Mouse (Mus musculus) kidney, embryonic 16.5 days (tissue): ENCODE results near the gene Alkbh6. TPM values are rescaled to one million over a fixed set of nuclear protein-coding genes. Genes with fewer than 3 reads are reported as not detected.

ENCODE experiments used
- ATAC-seq: fragments of 200-750 bp; cut with Nextera tagmentation; 2 replicates; pipeline ENCODE4 v1.8.0; 2017; ENCODE audit warnings: moderate TSS enrichment; ENCODE audit not compliant: low FRiP score, low TSS enrichment
- H3K27ac ChIP-seq: fragments of 300-500 bp; sonication (generic); 2 replicates; pipeline ENCODE4 v1.5.1; 2014; ENCODE audit warnings: low read length
- H3K27me3 ChIP-seq: fragments of 300-500 bp; sonication (generic); 2 replicates; pipeline ENCODE4 v1.6.1; 2014; ENCODE audit warnings: low read length, control low read depth, mixed read lengths; ENCODE audit not compliant: insufficient read depth
- H3K36me3 ChIP-seq: fragments of 300-500 bp; sonication (generic); 2 replicates; pipeline ENCODE4 v1.6.1; 2014; ENCODE audit warnings: low read length, control low read depth, mixed read lengths; ENCODE audit not compliant: insufficient read depth
- H3K4me1 ChIP-seq: fragments of 300-500 bp; sonication (generic); 2 replicates; pipeline ENCODE4 v1.6.1; 2014; ENCODE audit warnings: low read length, control low read depth, mixed read lengths; ENCODE audit not compliant: insufficient read depth
- H3K4me2 ChIP-seq: fragments of 300-500 bp; sonication (generic); replicated peaks from 2 replicates; pipeline ENCODE4 v1.6.1; 2014; ENCODE audit warnings: low read depth, low read length
- H3K4me3 ChIP-seq: fragments of 300-500 bp; sonication (generic); 2 replicates; pipeline ENCODE4 v1.5.1; 2014; ENCODE audit warnings: mild to moderate bottlenecking, low read length
- H3K9ac ChIP-seq: fragments of 300-500 bp; sonication (generic); replicated peaks from 2 replicates; pipeline ENCODE4 v1.6.1; 2014; ENCODE audit warnings: low read length
- H3K9me3 ChIP-seq: fragments of 300-500 bp; sonication (generic); 2 replicates; pipeline ENCODE4 v1.6.1; 2016; ENCODE audit warnings: low read length, control low read depth
- WGBS: fragments of 180-500 bp; shearing (Covaris S2); extraction: QIAGEN DNeasy Blood & Tissue Kit; methylation state at CpG from one replicate; pipeline ENCODE4 v1.1.7; 2014; 5-methylcytosine and 5-hydroxymethylcytosine counted together
- polyA plus RNA-seq: library from polyadenylated mRNA; unstranded; fragments of >200 nt; fragmentation: Nextera tagmentation; extraction: Ambion mirVana; gene quantifications from 2 replicates; pipeline ENCODE4 v1.2.1, GENCODE M21; 2015

The Alkbh6 gene
- polyA plus RNA-seq, 1 experiment from 2014 or later = 107 TPM

- Histone ChIP-seq H3K9me3 (no peaks in the 10 kb centered on the region), H3K4me3 (peak within 1 kb of the TSS; percentile 79), H3K36me3 (no peaks in the 10 kb centered on the region), H3K27me3 (no peaks in the 10 kb centered on the region), H3K4me2 (peak within 1 kb of the TSS; percentile 85), H3K4me1 (peaks cover 27% of the 10 kb centered on the region), H3K9ac (peak within 1 kb of the TSS; percentile 73), H3K27ac (peak within 1 kb of the TSS; percentile 91)
- 78% methylated on average over 3 of the region's 3 CpGs for WGBS
- ATAC-seq = no peak
These were observed 15.3 kb downstream of the Alkbh6 start, which contains the start of gene Sdhaf1 for GRCm38 (mm10) chr7:30323795-30324194. TSS of gene Sdhaf1 (minus strand) at chr7:30323895.

- 84% methylated on average over 5 of the region's 5 CpGs for WGBS
These were observed 15.9 kb downstream of the Alkbh6 start for GRCm38 (mm10) chr7:30324300-30324944.

GRCm38 (mm10) chr7:30325364-30325763, 16.8 kb downstream of the Alkbh6 start:
- Histone ChIP-seq H3K27ac (no peak overlapping the region), H3K9me3 (no peaks in the 10 kb centered on the region), H3K9ac (no peak overlapping the region), H3K27me3 (no peaks in the 10 kb centered on the region), H3K4me3 (no peak overlapping the region), H3K4me1 (peaks cover 27% of the 10 kb centered on the region), H3K4me2 (no peak overlapping the region), H3K36me3 (no peaks in the 10 kb centered on the region)
- no peak for ATAC-seq
- WGBS = 52% methylated on average over 2 of the region's 2 CpGs

More at GRCm38 (mm10) chr7:30324300-30324944, 15.9 kb downstream of the Alkbh6 start:
- Histone ChIP-seq H3K4me1 (peaks cover 27% of the 10 kb centered on the region), H3K36me3 (no peaks in the 10 kb centered on the region), H3K27me3 (no peaks in the 10 kb centered on the region), H3K9ac (no peak overlapping the region), H3K9me3 (no peaks in the 10 kb centered on the region), H3K4me3 (no peak overlapping the region), H3K27ac (no peak overlapping the region), H3K4me2 (no peak overlapping the region)
- no peak for ATAC-seq

GRCm38 (mm10) chr7:30326427-30326826, 17.9 kb downstream of the Alkbh6 start:
- H3K36me3 ChIP-seq = no peaks in the 10 kb centered on the region
- no peak for ATAC-seq
- peaks cover 18% of the 10 kb centered on the region for H3K4me1 ChIP-seq
- H3K4me2 ChIP-seq = no peak overlapping the region
- H3K27ac ChIP-seq = no peak overlapping the region
- H3K27me3 ChIP-seq = no peaks in the 10 kb centered on the region
- H3K4me3 ChIP-seq = no peak overlapping the region
- no peak overlapping the region for H3K9ac ChIP-seq
- no peaks in the 10 kb centered on the region for H3K9me3 ChIP-seq

GRCm38 (mm10) chr7:30327140-30327539, 18.6 kb downstream of the Alkbh6 start:
- peak overlapping the region; percentile 33; the same call in 1 of the 2 replicates for H3K9ac ChIP-seq
- H3K4me1 ChIP-seq = peaks cover 20% of the 10 kb centered on the region
- H3K4me2 ChIP-seq = 0 out of 2 replicates have a peak overlapping the region, but pooled peaks have one; percentile 20
- no peaks in the 10 kb centered on the region for H3K27me3 ChIP-seq
- WGBS = 23% methylated on average over 15 of the region's 15 CpGs
- H3K9me3 ChIP-seq = no peaks in the 10 kb centered on the region
- H3K27ac ChIP-seq = 0 out of 2 replicates have a peak overlapping the region, but pooled peaks have one; percentile 21
- no peak overlapping the region for H3K4me3 ChIP-seq
- no peaks in the 10 kb centered on the region for H3K36me3 ChIP-seq
- ATAC-seq = peak; percentile 55

- Histone ChIP-seq H3K27me3 (no peaks in the 10 kb centered on the region), H3K36me3 (no peaks in the 10 kb centered on the region), H3K4me2 (no peak overlapping the region), H3K9me3 (no peaks in the 10 kb centered on the region), H3K9ac (no peak overlapping the region), H3K4me3 (no peak overlapping the region), H3K27ac (no peak overlapping the region), H3K4me1 (peaks cover 17% of the 10 kb centered on the region)
- 30% methylated on average over 10 of the region's 10 CpGs for WGBS
- ATAC-seq = no peak
These were observed 19.9 kb downstream of the Alkbh6 start for GRCm38 (mm10) chr7:30328379-30328778.

- Histone ChIP-seq H3K27me3 (no peaks in the 10 kb centered on the region; the same call in 1 of the 2 replicates), H3K9ac (no peak overlapping the region), H3K9me3 (no peaks in the 10 kb centered on the region), H3K4me3 (no peak overlapping the region), H3K4me2 (peak overlapping the region; percentile 30), H3K27ac (no peak overlapping the region), H3K36me3 (no peaks in the 10 kb centered on the region), H3K4me1 (peaks cover 19% of the 10 kb centered on the region)
- 7% methylated on average over 13 of the region's 13 CpGs for WGBS
- ATAC-seq = peak; percentile 70
These were observed 23.4 kb downstream of the Alkbh6 start for GRCm38 (mm10) chr7:30331887-30332286.

GRCm38 (mm10) chr7:30332622-30333259, 24.2 kb downstream of the Alkbh6 start:
- no peak overlapping the region for H3K27ac ChIP-seq
- 68% methylated on average over 18 of the region's 18 CpGs for WGBS

GRCm38 (mm10) chr7:30333436-30333835, 24.9 kb downstream of the Alkbh6 start:
- ATAC-seq = no peak
- Histone ChIP-seq H3K27ac (no peak overlapping the region), H3K9ac (no peak overlapping the region), H3K4me1 (0 out of 2 replicates have a peak, but pooled peaks cover 8% of the 10 kb centered on the region), H3K36me3 (no peaks in the 10 kb centered on the region), H3K4me2 (no peak overlapping the region), H3K4me3 (no peak overlapping the region), H3K9me3 (no peaks in the 10 kb centered on the region), H3K27me3 (no peaks in the 10 kb centered on the region; the same call in 1 of the 2 replicates)
- WGBS = 28% methylated on average over 4 of the region's 4 CpGs

More at GRCm38 (mm10) chr7:30332622-30333259, 24.2 kb downstream of the Alkbh6 start:
- no peaks in the 10 kb centered on the region for H3K36me3 ChIP-seq
- peaks cover 11% of the 10 kb centered on the region; the same call in 1 of the 2 replicates for H3K4me1 ChIP-seq
- H3K4me2 ChIP-seq = no peak overlapping the region
- H3K27me3 ChIP-seq = no peaks in the 10 kb centered on the region; the same call in 1 of the 2 replicates
- H3K9ac ChIP-seq = no peak overlapping the region
- no peak overlapping the region for H3K4me3 ChIP-seq
- ATAC-seq = no peak
- H3K9me3 ChIP-seq = no peaks in the 10 kb centered on the region

GRCm38 (mm10) chr7:30334563-30334962, 26.0 kb downstream of the Alkbh6 start:
- Histone ChIP-seq H3K4me2 (no peak overlapping the region), H3K4me3 (no peak overlapping the region), H3K27me3 (no peaks in the 10 kb centered on the region; the same call in 1 of the 2 replicates), H3K9ac (no peak overlapping the region), H3K9me3 (no peaks in the 10 kb centered on the region), H3K27ac (no peak overlapping the region), H3K4me1 (0 out of 2 replicates have a peak, but pooled peaks cover 8% of the 10 kb centered on the region), H3K36me3 (no peaks in the 10 kb centered on the region)
- 61% methylated on average over 5 of the region's 5 CpGs for WGBS
- ATAC-seq = no peak
